Mouse (Mus musculus): ENCODE results near the gene Apoo.

DNA sequence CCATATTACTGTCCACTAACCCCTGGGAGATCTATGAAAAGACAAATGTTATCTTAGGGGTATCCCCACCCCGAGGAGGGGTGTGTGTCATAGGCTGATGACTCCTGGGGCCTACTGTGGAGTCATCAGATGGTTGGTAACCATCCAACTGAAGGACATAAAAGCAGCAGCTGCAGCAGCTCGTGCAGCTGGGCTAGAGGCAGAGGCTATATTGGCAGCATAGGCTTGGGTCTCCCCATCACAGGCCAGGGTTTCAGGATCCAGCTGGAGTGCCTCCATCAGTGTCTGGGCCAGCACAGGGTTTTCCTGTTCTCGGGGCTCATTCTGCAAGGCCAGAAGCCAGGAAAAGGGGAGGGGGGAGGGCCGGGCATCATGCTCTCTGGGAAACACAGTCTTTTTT is 92.4 kb downstream of the Apoo start:
- TF ChIP-seq POLR2A (IDR thresholded peaks at IDR 0.05; ENCODE audit: low read depth, low read length) (no peak), CTCF (IDR thresholded peaks at IDR 0.05; ENCODE audit: extremely low read depth, insufficient read depth, insufficient read length, insufficient replicate concordance) (no peak)
